Comparison of ENCODE assay signal across 26 mouse cellular contexts in the genomic region with DNA sequence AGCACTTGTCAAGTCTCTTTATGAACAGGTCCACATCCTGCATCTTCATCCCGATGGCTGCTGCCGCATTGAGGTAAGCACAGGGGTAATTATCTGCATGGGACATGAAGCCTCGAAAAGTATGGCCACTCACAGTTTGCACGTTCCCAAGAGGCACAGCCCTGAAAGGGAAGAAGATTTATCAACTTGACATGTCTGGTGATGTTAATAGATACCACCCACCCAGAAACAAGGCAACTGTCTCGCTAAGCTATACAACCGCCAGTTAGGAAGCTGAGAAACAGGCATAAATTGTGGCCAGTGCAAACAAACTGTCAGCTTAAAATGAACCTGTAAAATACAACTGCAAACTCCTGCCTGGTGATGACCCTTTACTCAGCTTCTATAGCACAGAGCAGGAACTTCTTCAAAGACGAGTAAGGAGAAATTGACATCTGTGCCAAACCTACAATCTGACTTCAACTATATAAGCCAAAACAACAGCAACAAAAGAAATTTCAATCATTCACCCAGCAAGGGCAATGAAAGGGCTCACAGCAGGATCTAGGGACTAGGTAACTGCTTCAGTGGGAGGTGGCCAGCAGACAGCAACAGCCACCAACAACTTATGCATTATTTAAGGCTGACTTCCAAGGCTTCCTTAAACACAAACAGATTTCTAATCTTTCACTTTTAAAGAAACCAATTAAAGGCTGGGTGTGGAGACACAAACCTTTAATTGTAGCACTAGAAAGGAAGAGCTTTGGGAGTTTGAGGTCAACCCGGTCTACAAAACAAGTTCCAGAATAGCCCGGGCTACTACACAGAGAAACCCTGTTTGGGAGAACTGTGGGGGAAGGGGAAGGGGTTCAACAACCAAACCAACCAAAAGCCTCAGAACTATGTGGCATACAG. TPM values are rescaled to one million over a fixed set of nuclear protein-coding genes. Genes with fewer than 3 reads are reported as not detected.
DNase-seq lines count a peak whose midpoint lies in the region; ATAC-seq lines count a peak whose summit lies in the region.
"Had no signal": no experiment of that assay in that cellular context is flagged by ENCODE, and none has a peak within 500 bp of the region (broad histone marks: within the 10 kb centered on the region; RNA-seq: fewer than 3 reads in every experiment).

No protein-coding gene starts in this region.

- intact Hi-C loops in heart, postnatal 14 days (cut with DNase I), result no loop called here

- peak; percentile 58; the same call in 1 of the 2 replicates for ATAC-seq in neural tube, embryonic 12.5 days (ENCODE audit: low FRiP score, low read depth)
- no peak for ATAC-seq in neural tube, embryonic 15.5 days (ENCODE audit: low FRiP score)
- no peak for ATAC-seq in megakaryocyte progenitor cell, adult 5-6 weeks (replicated peaks; ENCODE audit: poor library complexity)
- ATAC-seq: activated CD4-positive, CD25-positive, alpha-beta regulatory T cell, adult 4 months; intestine, postnatal 0 days; Patski had no signal

- no peak overlapping the region for H3K4me3 ChIP-seq in neural tube, embryonic 12.5 days
- no peak overlapping the region for H3K4me3 ChIP-seq in neural tube, embryonic 15.5 days (replicated peaks)
- H3K4me3 ChIP-seq: forebrain, embryonic 12.5 days; heart, adult 2 months; hindbrain, embryonic 15.5 days; left cerebral cortex, adult 2 months; limb, embryonic 15.5 days; midbrain, embryonic 10.5 days had no signal

- H3K27ac ChIP-seq in neural tube, embryonic 12.5 days, result no peak overlapping the region
- no peak overlapping the region for H3K27ac ChIP-seq in neural tube, embryonic 15.5 days (replicated peaks)
- H3K27ac ChIP-seq: forebrain, embryonic 12.5 days; heart, adult 2 months; hindbrain, embryonic 15.5 days; kidney, postnatal 0 days; left cerebral cortex, adult 2 months; limb, embryonic 15.5 days; liver, embryonic 14.5 days; midbrain, embryonic 10.5 days had no signal

- no peaks in the 10 kb centered on the region for H3K27me3 ChIP-seq in neural tube, embryonic 12.5 days (replicated peaks)
- H3K27me3 ChIP-seq in neural tube, embryonic 15.5 days (replicated peaks), result no peaks in the 10 kb centered on the region
- H3K27me3 ChIP-seq: forebrain, embryonic 12.5 days; hindbrain, embryonic 15.5 days; limb, embryonic 15.5 days; Patski had no signal

- peak; percentile 56 for DNase-seq in heart, adult 11 months
- no peak for DNase-seq in heart, postnatal 14 days
- DNase-seq in embryo, embryonic 11 days, result peak; percentile 26
- DNase-seq in yolk sac, embryonic 10.5 days (ENCODE audit: low spot score), result peak; percentile 24
- DNase-seq in urinary bladder, adult 18-20 months (ENCODE audit: low spot score in 2 of 2), result no peak
- DNase-seq: adrenal gland, adult 8-10 months; cerebellum, adult 11-12 months; cerebellum, postnatal 14 days; gastrocnemius, postnatal 25 days; heart, adult 2 months; heart, postnatal 36 days; left cerebral cortex, postnatal 4 days; lung, embryonic 14.5 days had no signal

- H3K4me2 ChIP-seq in neural tube, embryonic 12.5 days (replicated peaks), result no peak overlapping the region
- no peak overlapping the region for H3K4me2 ChIP-seq in neural tube, embryonic 15.5 days
- H3K4me2 ChIP-seq: forebrain, embryonic 12.5 days; hindbrain, embryonic 15.5 days; limb, embryonic 15.5 days; lung, embryonic 14.5 days had no signal

- no peak overlapping the region for H3K9ac ChIP-seq in neural tube, embryonic 12.5 days
- H3K9ac ChIP-seq in neural tube, embryonic 15.5 days (replicated peaks), result no peak overlapping the region
- H3K9ac ChIP-seq: forebrain, embryonic 12.5 days; hindbrain, embryonic 15.5 days; limb, embryonic 15.5 days; liver, embryonic 14.5 days; lung, embryonic 14.5 days had no signal

- H3K36me3 ChIP-seq in neural tube, embryonic 12.5 days, result peaks cover 39% of the 10 kb centered on the region
- peaks cover 43% of the 10 kb centered on the region for H3K36me3 ChIP-seq in neural tube, embryonic 15.5 days

- 0 out of 2 replicates have a peak, but pooled peaks cover 6% of the 10 kb centered on the region for H3K4me1 ChIP-seq in neural tube, embryonic 12.5 days
- no peaks in the 10 kb centered on the region for H3K4me1 ChIP-seq in neural tube, embryonic 15.5 days
- H3K4me1 ChIP-seq: forebrain, embryonic 12.5 days; hindbrain, embryonic 15.5 days; limb, embryonic 15.5 days; midbrain, embryonic 10.5 days had no signal

- WGBS in neural tube, embryonic 12.5 days, result 22% methylated on average over 9 of the region's 9 CpGs
- WGBS in neural tube, embryonic 15.5 days, result 21% methylated on average over 9 of the region's 9 CpGs

- H3K9me3 ChIP-seq in neural tube, embryonic 12.5 days, result no peaks in the 10 kb centered on the region
- no peaks in the 10 kb centered on the region for H3K9me3 ChIP-seq in neural tube, embryonic 15.5 days (replicated peaks)
- H3K9me3 ChIP-seq: forebrain, embryonic 12.5 days; hindbrain, embryonic 15.5 days; limb, embryonic 15.5 days; midbrain, embryonic 10.5 days had no signal

RNA-seq across cellular contexts. Expression of a gene that starts 25.3 kb away (rescaled TPM):
- 1 to 10 TPM; 6.9 to 8.0 TPM for total RNA-seq in heart, postnatal 14 days (2021)
- 8.4 and 8.8 TPM in 2 replicates for polyA plus RNA-seq in neural tube, embryonic 12.5 days (2016; fragmentation: Nextera tagmentation; extraction: Ambion mirVana)
- polyA plus RNA-seq in neural tube, embryonic 15.5 days (2015; fragmentation: Nextera tagmentation; extraction: Ambion mirVana), result 6.2 and 7.4 TPM in 2 replicates
- 12.7 and 13.2 TPM in 2 replicates for total RNA-seq in megakaryocyte progenitor cell, adult 5-6 weeks (2015)
- 15.8 and 16.7 TPM in 2 replicates for total RNA-seq in megakaryocyte progenitor cell, adult 5-6 weeks (2017)

Comparison
In these comparisons a context has a peak if more than half of its experiments do, and no peak if none do; other contexts are left out.
1. DNase-seq: peak in heart, adult 11 months (single experiment), embryo, embryonic 11 days (single experiment) and yolk sac, embryonic 10.5 days (single experiment); none in heart, postnatal 14 days (0 of 2) and urinary bladder, adult 18-20 months (0 of 2).